Mouse (Mus musculus) spleen, postnatal 10 days (tissue): ENCODE results near the gene Popdc3.
"Not testable (repeated sequence)": the region's sequence is repeated elsewhere in the genome, so short reads cannot be mapped to it uniquely, and the experiment has no call there.

Experiments used
- DNase-seq, 2 experiments: peaks; one replicate each; pipeline ENCODE4 v3.0.0; 2021 to 2022; ENCODE audit warnings: low spot score in 2 of 2

Popdc3 gene

GRCm38 (mm10) chr10:45194531-45194930, 16.6 kb downstream of the Popdc3 start:
- no peak for DNase-seq

GRCm38 (mm10) chr10:45204582-45204981, 26.7 kb downstream of the Popdc3 start:
- no peak for DNase-seq

- DNase-seq: no peak
Observed at GRCm38 (mm10) chr10:45210201-45210600, 32.3 kb downstream of the Popdc3 start.

- DNase-seq: no peak
Observed at GRCm38 (mm10) chr10:45216676-45217075, 38.8 kb downstream of the Popdc3 start.

GRCm38 (mm10) chr10:45229954-45230353, 52.1 kb downstream of the Popdc3 start:
- DNase-seq: no peak

GRCm38 (mm10) chr10:45233351-45233750, 55.5 kb downstream of the Popdc3 start:
- DNase-seq: no peak

GRCm38 (mm10) chr10:45236304-45236703, 58.4 kb downstream of the Popdc3 start:
- no peak for DNase-seq

GRCm38 (mm10) chr10:45237492-45237891, 59.6 kb downstream of the Popdc3 start:
- DNase-seq: no peak

GRCm38 (mm10) chr10:45260477-45260876, 82.6 kb downstream of the Popdc3 start:
- DNase-seq: no peak

GRCm38 (mm10) chr10:45262126-45262525, 84.2 kb downstream of the Popdc3 start:
- no peak for DNase-seq

- DNase-seq: no peak
Observed at GRCm38 (mm10) chr10:45276499-45276898, 98.6 kb downstream of the Popdc3 start.

- no peak for DNase-seq
Observed at GRCm38 (mm10) chr10:45276995-45277394, 99.1 kb downstream of the Popdc3 start.

GRCm38 (mm10) chr10:45285651-45286050, 107.8 kb downstream of the Popdc3 start:
- DNase-seq: no peak

- DNase-seq: no peak
Observed at GRCm38 (mm10) chr10:45288351-45288750, 110.5 kb downstream of the Popdc3 start.

- DNase-seq: no peak
Observed at GRCm38 (mm10) chr10:45289218-45290105, 111.6 kb downstream of the Popdc3 start.

- no peak for DNase-seq
Observed at GRCm38 (mm10) chr10:45290618-45291017, 112.7 kb downstream of the Popdc3 start.

GRCm38 (mm10) chr10:45292159-45292558, 114.3 kb downstream of the Popdc3 start:
- DNase-seq: not testable (repeated sequence)

- no peak for DNase-seq
Observed at GRCm38 (mm10) chr10:45295093-45295492, 117.2 kb downstream of the Popdc3 start.

GRCm38 (mm10) chr10:45298503-45298902, 120.6 kb downstream of the Popdc3 start:
- no peak for DNase-seq

GRCm38 (mm10) chr10:45299509-45299908, 121.6 kb downstream of the Popdc3 start:
- DNase-seq: no peak

GRCm38 (mm10) chr10:45303315-45304036, 125.6 kb downstream of the Popdc3 start:
- no peak for DNase-seq

- DNase-seq: no peak
Observed at GRCm38 (mm10) chr10:45305173-45305572, 127.3 kb downstream of the Popdc3 start.

GRCm38 (mm10) chr10:45311129-45311528, 133.2 kb downstream of the Popdc3 start:
- no peak for DNase-seq
